Mouse (Mus musculus) naive thymus-derived CD4-positive, alpha-beta T cell, adult 2 months (primary cell): ENCODE data around the gene Zfp771.
A peak's percentile ranks its signal among the peaks of the same experiment; 100 is the strongest.

Experiments used
- DNase-seq: peaks from one replicate; pipeline ENCODE4 v3.0.0-alpha.2; 2011; ENCODE audit warnings: low read depth

Gene Zfp771

GRCm38 (mm10) chr7:127253821-127254769 is 10.0 kb downstream of the Zfp771 start:
- peak; percentile 99 for DNase-seq

DNA sequence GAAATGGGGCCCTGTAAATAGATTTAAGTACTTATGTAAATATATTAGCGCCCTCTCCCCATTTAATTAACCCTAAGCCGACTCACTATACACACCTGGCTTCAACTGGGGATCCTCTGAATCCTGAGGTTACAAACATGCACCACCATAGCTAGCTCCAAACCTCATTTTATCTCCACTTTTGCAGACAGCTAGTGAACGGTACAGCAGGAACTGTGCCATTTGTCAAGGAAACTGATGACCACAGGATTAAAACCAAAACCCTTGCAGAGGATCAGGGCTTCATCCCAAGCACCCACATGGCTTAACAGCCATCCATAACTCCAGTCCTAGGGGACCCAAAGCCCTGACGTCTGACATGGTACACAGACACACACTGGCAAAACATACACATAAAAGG is 10.9 kb downstream of the Zfp771 start:
- no peak for DNase-seq

DNA sequence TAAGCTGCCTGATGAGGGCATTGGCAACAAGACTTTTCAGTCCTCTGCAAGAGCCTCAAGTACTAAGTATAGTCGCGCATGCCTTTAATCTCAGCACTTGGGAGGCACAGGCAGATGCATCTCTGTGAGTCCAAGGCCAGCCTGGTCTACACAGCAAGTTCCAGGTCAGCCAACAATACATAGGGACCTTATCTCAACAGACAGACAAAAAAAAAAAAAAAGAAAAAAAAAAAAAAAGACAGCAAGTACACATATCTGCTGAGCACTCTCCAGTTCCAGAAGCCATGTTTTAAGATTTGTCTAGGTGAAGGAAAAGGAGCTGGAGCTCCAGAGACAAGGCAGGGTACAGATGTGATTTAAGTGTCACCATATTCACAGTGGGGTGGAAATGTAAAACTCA is 11.9 kb downstream of the Zfp771 start:
- DNase-seq: no peak

- DNase-seq: no peak
Measured at GRCm38 (mm10) chr7:127256518-127256917, 12.4 kb downstream of the Zfp771 start.

- no peak for DNase-seq
Measured at GRCm38 (mm10) chr7:127259186-127259905, 15.3 kb downstream of the Zfp771 start.

- DNase-seq: peak; percentile 98
Measured at GRCm38 (mm10) chr7:127260309-127261111, 16.4 kb downstream of the Zfp771 start, which contains the start of gene Dctpp1. TSS of gene Dctpp1 (minus strand) at chr7:127260709.

GRCm38 (mm10) chr7:127262218-127262961 is 18.3 kb downstream of the Zfp771 start:
- no peak for DNase-seq

DNA sequence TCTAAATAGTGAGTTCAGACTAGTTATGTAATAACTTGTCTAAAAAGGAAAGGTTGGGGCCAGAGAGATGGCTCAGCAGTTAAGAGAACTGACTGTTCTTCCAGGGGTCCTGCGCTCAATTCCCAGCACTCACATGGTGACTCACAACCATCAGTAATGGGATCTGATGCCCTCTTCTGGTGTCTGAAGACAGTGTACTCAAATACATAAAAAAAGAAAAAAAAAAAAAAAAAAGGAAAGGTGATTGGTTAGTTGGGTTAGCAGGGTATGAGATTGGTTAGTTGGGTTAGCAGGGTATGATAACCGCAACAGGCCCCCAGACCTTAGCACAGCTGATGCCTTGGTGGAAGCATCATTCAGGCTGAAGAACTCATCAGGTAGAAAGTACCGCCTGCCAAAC is 19.5 kb downstream of the Zfp771 start:
- DNase-seq: no peak

GRCm38 (mm10) chr7:127270256-127270655 is 26.2 kb downstream of the Zfp771 start:
- DNase-seq: no peak

DNA sequence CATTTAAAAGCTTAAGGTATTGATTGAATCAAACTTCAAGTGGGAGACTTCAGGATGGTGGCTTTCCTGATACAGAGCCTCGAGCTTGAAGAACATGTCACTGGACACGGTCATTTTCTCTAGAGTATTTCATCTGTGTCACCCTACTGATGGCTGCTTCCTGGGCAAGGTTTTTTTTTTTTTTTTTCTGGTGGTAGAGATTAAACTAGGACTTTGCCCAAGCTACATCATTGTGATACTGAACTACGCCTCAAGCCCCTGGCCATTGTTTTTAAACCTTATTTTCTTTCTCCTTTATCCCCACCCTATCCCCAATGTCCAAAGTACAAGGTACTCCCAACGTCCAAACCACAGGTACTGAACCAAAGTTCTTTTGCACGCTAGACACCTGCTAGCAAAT is 26.6 kb downstream of the Zfp771 start:
- DNase-seq: no peak

GRCm38 (mm10) chr7:127271093-127271492 is 27.0 kb downstream of the Zfp771 start:
- no peak for DNase-seq

DNA sequence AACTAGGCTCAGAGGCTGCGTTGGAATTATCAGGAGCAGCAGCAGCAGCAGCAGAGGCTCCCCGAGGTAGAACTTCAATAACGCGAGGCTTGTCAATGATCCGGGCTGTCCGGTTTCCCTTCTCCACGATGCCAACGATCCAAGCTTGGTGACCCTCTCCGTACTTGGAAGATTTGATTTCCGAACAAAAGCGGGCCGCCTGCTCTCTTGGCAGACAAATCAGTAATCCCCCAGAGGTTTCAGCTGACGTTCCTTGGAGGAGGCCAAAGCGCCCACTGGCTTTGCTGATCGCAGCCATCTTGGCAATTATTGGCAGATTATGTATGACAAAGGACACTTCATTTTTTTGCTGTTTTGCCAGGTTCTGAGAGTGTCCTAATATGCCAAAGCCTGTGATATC is 28.5 kb downstream of the Zfp771 start:
- no peak for DNase-seq

GRCm38 (mm10) chr7:127273118-127273923 is 29.2 kb downstream of the Zfp771 start:
- peak; percentile 55 for DNase-seq

GRCm38 (mm10) chr7:127273925-127274789 is 30.1 kb downstream of the Zfp771 start, which contains the start of gene Sephs2:
TSS of gene Sephs2 (minus strand) at chr7:127274055.
- peak; percentile 98 for DNase-seq

DNA sequence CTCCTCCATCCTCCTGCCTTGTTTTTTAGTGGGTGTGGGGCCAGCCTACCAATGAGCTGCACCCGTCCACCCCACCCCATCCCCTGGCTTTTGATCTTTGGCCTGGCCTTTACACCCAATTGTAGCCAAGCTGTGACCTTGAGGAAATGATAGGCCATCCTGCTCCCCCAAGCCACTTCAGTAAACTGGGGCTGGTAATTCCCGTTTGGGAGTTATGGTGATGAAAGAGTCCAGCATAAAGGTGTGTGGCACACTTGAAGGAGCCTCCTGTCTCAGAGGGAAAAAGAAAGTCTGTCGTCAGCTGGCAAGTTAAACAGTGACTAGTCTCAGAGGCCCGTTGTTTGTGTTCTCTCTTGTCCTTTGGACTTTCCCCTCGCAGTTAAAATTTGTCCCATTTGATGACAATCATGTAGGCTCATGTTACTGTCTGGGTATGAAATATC is 32.5 kb downstream of the Zfp771 start:
- no peak for DNase-seq

- peak; percentile 86 for DNase-seq
Measured at GRCm38 (mm10) chr7:127278311-127278710, 34.2 kb downstream of the Zfp771 start.

DNA sequence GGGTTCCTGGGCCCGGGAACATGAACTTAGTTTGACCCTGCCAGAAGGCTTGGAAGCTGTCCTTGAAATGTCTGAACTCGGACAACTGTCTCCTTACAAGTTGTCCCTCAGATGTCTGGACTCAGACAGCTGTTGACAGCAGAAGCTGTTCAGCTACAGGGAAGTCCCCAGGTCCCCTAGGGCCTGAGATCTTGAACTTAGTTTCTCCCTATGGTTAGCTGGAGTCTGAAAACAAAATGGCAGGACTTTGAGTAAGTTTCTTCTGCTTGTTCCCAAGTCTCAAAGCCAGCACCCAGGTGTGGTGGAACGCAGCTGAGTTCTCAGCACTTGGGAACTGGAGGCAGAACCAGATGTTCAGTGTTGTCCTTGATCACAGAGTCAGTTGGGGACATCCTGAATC is 36.0 kb downstream of the Zfp771 start:
- no peak for DNase-seq

- DNase-seq: peak; percentile 64
Measured at GRCm38 (mm10) chr7:127281114-127281513, 37.0 kb downstream of the Zfp771 start.

- DNase-seq: peak; percentile 53
Measured at GRCm38 (mm10) chr7:127282190-127282589, 38.1 kb downstream of the Zfp771 start.
